26 mouse cellular contexts compared by ENCODE assay signal in the genomic region with DNA sequence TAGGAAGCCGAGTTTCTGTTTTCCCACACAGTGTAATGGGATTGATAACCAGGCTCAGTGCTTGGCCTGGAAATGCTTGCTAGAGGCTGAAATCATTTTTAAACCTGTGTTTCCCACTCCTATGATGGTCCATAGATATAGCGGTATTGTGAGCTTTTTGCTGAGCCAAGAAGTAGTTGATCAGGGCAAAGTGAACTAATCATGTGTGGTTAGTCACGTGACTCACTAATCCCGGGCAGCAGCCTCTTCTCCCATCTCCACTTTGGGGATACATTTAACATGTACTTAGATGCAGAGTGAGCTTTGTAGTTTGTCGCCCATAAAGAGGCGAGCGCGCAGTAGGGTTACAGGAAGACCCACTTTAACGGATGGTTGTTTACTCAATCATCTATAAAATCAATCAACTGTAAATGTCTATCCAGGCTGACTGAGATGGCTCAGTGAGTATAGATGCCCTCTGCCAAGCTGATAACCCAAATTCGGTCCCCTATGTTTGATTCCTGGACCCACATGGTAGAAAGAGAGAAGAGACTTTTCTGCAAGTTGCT.
"Had no signal": no experiment of that assay in that cellular context is flagged by ENCODE, and none has a peak within 500 bp of the region (broad histone marks: within the 10 kb centered on the region; RNA-seq: fewer than 3 reads in every experiment).

No protein-coding gene starts in this region.

- H3K4me2 ChIP-seq: heart, embryonic 11.5 days; heart, embryonic 13.5 days; heart, embryonic 15.5 days; hindbrain, embryonic 12.5 days; hindbrain, embryonic 14.5 days; limb, embryonic 12.5 days; liver, embryonic 13.5 days; liver, embryonic 15.5 days had no signal

- H3K36me3 ChIP-seq: heart, embryonic 13.5 days; heart, embryonic 15.5 days; hindbrain, embryonic 10.5 days; hindbrain, embryonic 12.5 days; limb, embryonic 10.5 days; limb, embryonic 12.5 days; liver, embryonic 13.5 days; liver, embryonic 15.5 days had no signal

- H3K4me1 ChIP-seq: heart, embryonic 15.5 days; hindbrain, embryonic 12.5 days; liver, embryonic 13.5 days; liver, embryonic 15.5 days had no signal

- H3K4me3 ChIP-seq: gastrocnemius, adult 2 months; heart, embryonic 13.5 days; heart, embryonic 15.5 days; hindbrain, embryonic 10.5 days; hindbrain, embryonic 12.5 days; layer of hippocampus, adult 2 months; left cerebral cortex, adult 2 months; limb, embryonic 10.5 days; limb, embryonic 12.5 days; liver, embryonic 13.5 days; liver, embryonic 15.5 days had no signal

- H3K9me3 ChIP-seq: heart, embryonic 13.5 days; heart, embryonic 15.5 days; hindbrain, embryonic 10.5 days; hindbrain, embryonic 12.5 days; limb, embryonic 10.5 days; limb, embryonic 12.5 days; liver, embryonic 13.5 days; liver, embryonic 15.5 days had no signal

- H3K9ac ChIP-seq: heart, embryonic 13.5 days; heart, embryonic 15.5 days; hindbrain, embryonic 12.5 days; hindbrain, embryonic 14.5 days; limb, embryonic 12.5 days; liver, embryonic 13.5 days; liver, embryonic 15.5 days had no signal

- H3K27me3 ChIP-seq: heart, embryonic 13.5 days; heart, embryonic 15.5 days; hindbrain, embryonic 12.5 days; limb, embryonic 12.5 days; liver, embryonic 13.5 days; liver, embryonic 15.5 days had no signal

- H3K27ac ChIP-seq: gastrocnemius, adult 2 months; heart, embryonic 13.5 days; heart, embryonic 15.5 days; hindbrain, embryonic 10.5 days; hindbrain, embryonic 12.5 days; hindbrain, embryonic 14.5 days; layer of hippocampus, adult 2 months; left cerebral cortex, adult 2 months; limb, embryonic 10.5 days; limb, embryonic 12.5 days; liver, embryonic 13.5 days; liver, embryonic 15.5 days had no signal

- DNase-seq: gastrocnemius, adult 2 months; gastrocnemius, postnatal 10 days; gastrocnemius, postnatal 25 days; heart, postnatal 14 days; heart, postnatal 4 days; kidney, adult 18-20 months; kidney, adult 8-10 months; kidney, postnatal 10 days; kidney, postnatal 25 days; kidney, postnatal 4 days; liver; liver, embryonic 13.5 days had no signal

- ATAC-seq: hindbrain, embryonic 16.5 days; inflammation-experienced regulatory T-cells, adult 6 months; intestine, postnatal 0 days had no signal
